Mouse (Mus musculus) lung, postnatal 0 days (tissue): ENCODE results near the gene Tma7.

Experiments used
- CTCF ChIP-seq: IDR thresholded peaks from 2 replicates; pipeline ENCODE4 v1.5.1; 2016; ENCODE audit warnings: antibody characterized with exemption, mild to moderate bottlenecking
- EP300 ChIP-seq: IDR thresholded peaks from 2 replicates; pipeline ENCODE4 v1.6.1; 2016; ENCODE audit warnings: antibody characterized with exemption, mild to moderate bottlenecking, control low read depth

DNA sequence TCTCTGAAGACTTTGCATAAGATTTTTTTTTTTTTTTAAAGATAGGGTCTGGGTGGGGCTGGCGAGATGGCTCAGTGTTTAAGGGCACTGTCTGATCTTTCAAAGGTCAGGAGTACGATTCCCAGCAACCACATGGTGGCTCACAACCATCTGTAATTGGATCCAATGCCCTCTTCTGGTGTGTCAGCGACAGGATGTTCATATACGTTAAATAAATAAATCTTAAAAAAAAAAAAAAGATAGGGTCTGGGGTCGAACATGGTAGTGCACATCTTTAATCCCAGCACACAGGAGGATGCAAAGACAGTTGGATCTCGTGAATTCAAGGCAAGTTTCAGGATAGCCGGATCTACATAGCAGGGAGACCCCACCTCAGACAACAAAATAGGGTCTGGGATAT lies 33.1 kb downstream of the Tma7 start:
- TF ChIP-seq CTCF: no peak
- TF ChIP-seq EP300: no peak
